Mouse (Mus musculus) hindbrain, postnatal 0 days (tissue): ENCODE data around the gene Atxn10. TPM values are rescaled to one million over a fixed set of nuclear protein-coding genes. Genes with fewer than 3 reads are reported as not detected.

Experiments
- ATAC-seq: fragments of 200-750 bp; cut with Nextera tagmentation; 2 replicates; pipeline ENCODE4 v1.8.0; 2017; ENCODE audit warnings: mild to moderate bottlenecking, moderate TSS enrichment, moderate library complexity
- DNase-seq: peaks from one replicate; pipeline ENCODE4 v3.0.0-alpha.2; 2015; ENCODE audit warnings: low spot score
- H3K27ac ChIP-seq: fragments of 300-500 bp; sonication (generic); 2 replicates; pipeline ENCODE4 v1.5.1; 2014; ENCODE audit warnings: mild to moderate bottlenecking
- H3K27me3 ChIP-seq: fragments of 300-500 bp; sonication (generic); 2 replicates; pipeline ENCODE4 v1.6.1; 2014; ENCODE audit warnings: low read length, mixed read lengths; ENCODE audit not compliant: insufficient read depth
- H3K36me3 ChIP-seq: fragments of 300-500 bp; sonication (generic); 2 replicates; pipeline ENCODE4 v1.6.1; 2014; ENCODE audit warnings: low read length, mixed read lengths; ENCODE audit not compliant: insufficient read depth
- H3K4me1 ChIP-seq: fragments of 300-500 bp; sonication (generic); 2 replicates; pipeline ENCODE4 v1.6.1; 2014; ENCODE audit warnings: antibody characterized with exemption, low read length, mixed read lengths; ENCODE audit not compliant: insufficient read depth
- H3K4me2 ChIP-seq: fragments of 300-500 bp; sonication (generic); 2 replicates; pipeline ENCODE4 v1.6.1; 2014; ENCODE audit warnings: low read depth, mild to moderate bottlenecking, low read length, moderate library complexity, mixed read lengths
- H3K4me3 ChIP-seq: fragments of 300-500 bp; sonication (generic); 2 replicates; pipeline ENCODE4 v1.5.1; 2014; ENCODE audit warnings: low read length
- H3K9ac ChIP-seq: fragments of 300-500 bp; sonication (generic); replicated peaks from 2 replicates; pipeline ENCODE4 v1.6.1; 2014; ENCODE audit warnings: mild to moderate bottlenecking, low read length, moderate library complexity, mixed read lengths
- H3K9me3 ChIP-seq: fragments of 300-500 bp; sonication (generic); 2 replicates; pipeline ENCODE4 v1.6.1; 2016; ENCODE audit warnings: low read length, mixed read lengths
- CTCF ChIP-seq: IDR thresholded peaks from 2 replicates; pipeline ENCODE4 v1.5.1; 2016; ENCODE audit warnings: antibody characterized with exemption, control low read depth, low read depth
- WGBS: fragments of 180-500 bp; shearing (Covaris S2); extraction: QIAGEN DNeasy Blood & Tissue Kit; methylation state at CpG from one replicate; pipeline ENCODE4 v1.1.7; 2014; 5-methylcytosine and 5-hydroxymethylcytosine counted together
- polyA plus RNA-seq: library from polyadenylated mRNA; unstranded; fragments of >200 nt; fragmentation: Nextera tagmentation; extraction: Ambion mirVana; gene quantifications from 2 replicates; pipeline ENCODE4 v1.2.1, GENCODE M21; 2015
- total RNA-seq: library from RNA; depleted of rRNA; stranded (reverse); fragments of >200 nt; gene quantifications from 2 replicates; pipeline ENCODE4 v1.2.3, GENCODE M21; 2014

The Atxn10 gene
- total and polyA plus RNA-seq, 2 experiments from 2014 or later: 292 to 499 TPM

GRCm38 (mm10) chr15:85344673-85345072 lies 8.6 kb downstream of the Atxn10 start:
- Histone ChIP-seq H3K9ac (no peak overlapping the region), H3K27me3 (no peaks in the 10 kb centered on the region), H3K4me3 (no peak overlapping the region), H3K9me3 (no peaks in the 10 kb centered on the region), H3K4me1 (peaks cover 6% of the 10 kb centered on the region), H3K36me3 (peaks cover 3% of the 10 kb centered on the region; the same call in 1 of the 2 replicates), H3K4me2 (no peak overlapping the region), H3K27ac (no peak overlapping the region)
- no peak for TF ChIP-seq CTCF
- ATAC-seq: no peak
- WGBS: 51% methylated on average over 2 of the region's 2 CpGs
- DNase-seq: no peak

GRCm38 (mm10) chr15:85347058-85347700 lies 11.1 kb downstream of the Atxn10 start:
- Histone ChIP-seq H3K4me2 (no peak overlapping the region), H3K9ac (no peak overlapping the region), H3K36me3 (peaks cover 3% of the 10 kb centered on the region; the same call in 1 of the 2 replicates), H3K4me3 (no peak overlapping the region), H3K27me3 (no peaks in the 10 kb centered on the region), H3K9me3 (no peaks in the 10 kb centered on the region), H3K27ac (no peak overlapping the region), H3K4me1 (peaks cover 6% of the 10 kb centered on the region)
- TF ChIP-seq CTCF: no peak
- DNase-seq (no peak), ATAC-seq (no peak)
- WGBS: 83% methylated on average over 6 of the region's 6 CpGs

- H3K27me3 ChIP-seq: no peaks in the 10 kb centered on the region
- H3K4me1 ChIP-seq: peaks cover 6% of the 10 kb centered on the region; the same call in 1 of the 2 replicates
- ATAC-seq (no peak), DNase-seq (no peak)
- H3K4me3 ChIP-seq: no peak overlapping the region
- H3K9ac ChIP-seq: no peak overlapping the region
- no peak overlapping the region for H3K27ac ChIP-seq
- H3K4me2 ChIP-seq: no peak overlapping the region
- peaks cover 3% of the 10 kb centered on the region; the same call in 1 of the 2 replicates for H3K36me3 ChIP-seq
- no peak for TF ChIP-seq CTCF
- WGBS: 78% methylated on average over 2 of the region's 2 CpGs
- no peaks in the 10 kb centered on the region for H3K9me3 ChIP-seq
These were observed 14.1 kb downstream of the Atxn10 start for GRCm38 (mm10) chr15:85350144-85350543.

GRCm38 (mm10) chr15:85354060-85354459 lies 18.0 kb downstream of the Atxn10 start:
- H3K36me3 ChIP-seq: no peaks in the 10 kb centered on the region

GRCm38 (mm10) chr15:85356112-85356511 lies 20.1 kb downstream of the Atxn10 start:
- ATAC-seq: no peak
- no peak for DNase-seq
- Histone ChIP-seq H3K36me3 (peaks cover 11% of the 10 kb centered on the region; the same call in 1 of the 2 replicates), H3K9ac (no peak overlapping the region), H3K4me1 (peaks cover 5% of the 10 kb centered on the region; the same call in 1 of the 2 replicates), H3K27me3 (no peaks in the 10 kb centered on the region), H3K4me3 (no peak overlapping the region), H3K27ac (no peak overlapping the region), H3K9me3 (no peaks in the 10 kb centered on the region), H3K4me2 (no peak overlapping the region)
- 82% methylated on average over 6 of the region's 6 CpGs for WGBS
- no peak for TF ChIP-seq CTCF

More at GRCm38 (mm10) chr15:85354060-85354459, 18.0 kb downstream of the Atxn10 start:
- no peaks in the 10 kb centered on the region for H3K9me3 ChIP-seq
- no peak for DNase-seq
- H3K27ac ChIP-seq: no peak overlapping the region
- no peak for ATAC-seq
- no peak overlapping the region for H3K4me3 ChIP-seq
- H3K9ac ChIP-seq: no peak overlapping the region
- TF ChIP-seq CTCF: no peak
- WGBS: 93% methylated on average over 9 of the region's 9 CpGs
- H3K27me3 ChIP-seq: no peaks in the 10 kb centered on the region
- no peak overlapping the region for H3K4me2 ChIP-seq
- peaks cover 5% of the 10 kb centered on the region; the same call in 1 of the 2 replicates for H3K4me1 ChIP-seq

GRCm38 (mm10) chr15:85357465-85358225 lies 21.6 kb downstream of the Atxn10 start:
- no peak for TF ChIP-seq CTCF
- WGBS: 98% methylated on average over 4 of the region's 4 CpGs
- DNase-seq (no peak), ATAC-seq (no peak)
- H3K4me2 ChIP-seq: no peak overlapping the region
- H3K9ac ChIP-seq: no peak overlapping the region
- peaks cover 20% of the 10 kb centered on the region; the same call in 1 of the 2 replicates for H3K36me3 ChIP-seq
- no peak overlapping the region for H3K4me3 ChIP-seq
- no peak overlapping the region for H3K27ac ChIP-seq
- H3K27me3 ChIP-seq: no peaks in the 10 kb centered on the region
- peaks cover 5% of the 10 kb centered on the region; the same call in 1 of the 2 replicates for H3K4me1 ChIP-seq
- H3K9me3 ChIP-seq: no peaks in the 10 kb centered on the region
